Comparison of ENCODE assay signal across 37 mouse cellular contexts in the genomic region with DNA sequence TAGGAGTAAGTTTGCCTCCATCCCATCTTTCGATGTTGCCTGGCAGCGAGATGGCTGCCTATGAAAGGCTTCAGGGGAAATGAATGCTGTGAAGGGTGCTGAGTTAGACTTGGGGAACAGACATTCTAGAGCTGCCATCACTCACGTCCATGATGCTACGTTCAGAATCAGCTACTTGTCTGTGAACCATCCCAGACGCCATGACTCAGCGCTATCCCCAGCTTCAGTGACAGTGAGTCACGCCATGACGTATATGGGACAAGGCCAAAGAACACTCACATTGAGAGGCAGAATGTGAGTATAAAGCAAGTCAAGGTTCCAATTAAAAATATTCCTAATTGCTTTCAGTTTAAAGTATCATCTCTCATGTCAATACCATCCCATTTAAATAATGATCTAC. TPM values are rescaled to one million over a fixed set of nuclear protein-coding genes. Genes with fewer than 3 reads are reported as not detected.
A peak's percentile ranks its signal among the peaks of the same experiment; 100 is the strongest.
DNase-seq lines count a peak whose midpoint lies in the region.
"Had no signal": no experiment of that assay in that cellular context is flagged by ENCODE, and none has a peak within 500 bp of the region (broad histone marks: within the 10 kb centered on the region; RNA-seq: fewer than 3 reads in every experiment).

No protein-coding gene starts in this region.

- DNase-seq in 3134 (ENCODE audit: extremely low read depth, insufficient read length, low spot score), result peak; percentile 56
- DNase-seq in 3T3-L1 (ENCODE audit: low read depth, low spot score), result peak; percentile 77
- peak; percentile 85 for DNase-seq in adrenal gland, adult 2 months
- peak; percentile 72 to 83 for DNase-seq in adrenal gland, postnatal 36 days
- no peak for DNase-seq in gastrocnemius, postnatal 25 days
- no peak for DNase-seq in kidney, postnatal 36 days
- DNase-seq in neural tube, embryonic 10.5 days (ENCODE audit: extremely low spot score, low spot score), result no peak
- DNase-seq: cerebellum, adult 18-20 months; cerebellum, postnatal 10 days; gastrocnemius, postnatal 10 days; heart, adult 18-20 months; kidney, adult 11 months; kidney, postnatal 14 days; liver; lung, embryonic 14.5 days; lung, postnatal 14 days; right cerebral cortex, postnatal 14 days; thymus, postnatal 14 days had no signal

RNA-seq across cellular contexts. Expression of gene Gm10234, which starts 52.4 kb away (rescaled TPM):
- not detected for total RNA-seq in adrenal gland, adult 2 months (2021)
- not detected in 2 replicates for polyA plus RNA-seq in adrenal gland, adult 2 months (2012; rRNA removed)
- total RNA-seq in adrenal gland, postnatal 36 days (2021), result not detected
- total RNA-seq in gastrocnemius, postnatal 25 days (2021), result not detected
- total RNA-seq: common myeloid progenitor, adult 5-6 weeks; gastrocnemius, postnatal 10 days; heart, adult 18-20 months; hematopoietic stem cell, adult 5-6 weeks; layer of hippocampus, adult 18-20 months; layer of hippocampus, postnatal 10 days; left cerebral cortex, adult 18-20 months; left cerebral cortex, postnatal 14 days had no signal
- polyA plus RNA-seq: embryonic facial prominence, embryonic 13.5 days; forebrain, embryonic 10.5 days; forebrain, embryonic 15.5 days; heart, embryonic 12.5 days; heart, postnatal 0 days; hindbrain, embryonic 14.5 days; kidney, embryonic 14.5 days; limb, embryonic 11.5 days; liver, embryonic 14.5 days; lung, embryonic 14.5 days; midbrain, embryonic 11.5 days; midbrain, embryonic 16.5 days; neural tube, embryonic 14.5 days; stomach, embryonic 15.5 days had no signal

Comparison
In these comparisons a context has a peak if more than half of its experiments do, and no peak if none do; other contexts are left out.
1. DNase-seq: peak in 3134 (single experiment), 3T3-L1 (single experiment), adrenal gland, adult 2 months (single experiment) and adrenal gland, postnatal 36 days (2 of 2); none in gastrocnemius, postnatal 25 days (single experiment), kidney, postnatal 36 days (0 of 2) and neural tube, embryonic 10.5 days (single experiment).